Mouse (Mus musculus) heart, embryonic 14.5 days (tissue): ENCODE data around the gene Slc39a11. TPM values are rescaled to one million over a fixed set of nuclear protein-coding genes. Genes with fewer than 3 reads are reported as not detected.

Experiments
- ATAC-seq: fragments of 200-750 bp; cut with Nextera tagmentation; 2 replicates; pipeline ENCODE4 v1.8.0; 2017; ENCODE audit warnings: low read depth, moderate TSS enrichment; ENCODE audit not compliant: insufficient number of reproducible peaks, insufficient read depth, low FRiP score
- H3K27ac ChIP-seq, 2 experiments: fragments of 200-500 bp in 1 of 2; fragments of 300-500 bp in 1 of 2; sonication (generic) in 1 of 2; replicated peaks in 1 of 2; 2 replicates each; pipeline ENCODE4 v1.5.1; 2012 to 2014; ENCODE audit warnings: low read depth in 2 of 2, low read length in 2 of 2, control low read depth in 1 of 2, mild to moderate bottlenecking in 1 of 2, mixed read lengths in 1 of 2; ENCODE audit not compliant: control insufficient read depth in 1 of 2, insufficient read depth in 1 of 2
- H3K27me3 ChIP-seq: fragments of 300-500 bp; sonication (generic); 2 replicates; pipeline ENCODE4 v1.6.1; 2014; ENCODE audit warnings: mild to moderate bottlenecking, low read length, control low read depth; ENCODE audit not compliant: control insufficient read depth, insufficient read depth
- H3K36me3 ChIP-seq: fragments of 300-500 bp; sonication (generic); 2 replicates; pipeline ENCODE4 v1.6.1; 2014; ENCODE audit warnings: mild to moderate bottlenecking, control low read depth, low read length, mixed read lengths; ENCODE audit not compliant: control insufficient read depth, insufficient read depth
- H3K4me1 ChIP-seq, 2 experiments: fragments of 200-500 bp in 1 of 2; fragments of 300-500 bp in 1 of 2; sonication (generic) in 1 of 2; 2 replicates each; pipeline ENCODE4 v1.6.1; 2012 to 2014; ENCODE audit warnings: low read length in 2 of 2, control low read depth in 1 of 2, mixed read lengths in 1 of 2; ENCODE audit not compliant: control insufficient read depth in 2 of 2, insufficient read depth in 2 of 2
- H3K4me2 ChIP-seq: fragments of 300-500 bp; sonication (generic); 2 replicates; pipeline ENCODE4 v1.6.1; 2014; ENCODE audit warnings: mild to moderate bottlenecking, low read length
- H3K4me3 ChIP-seq, 2 experiments: fragments of 200-500 bp in 1 of 2; fragments of 300-500 bp in 1 of 2; sonication (generic) in 1 of 2; 2 replicates each; pipeline ENCODE4 v1.5.1; 2012 to 2014; ENCODE audit warnings: low read length in 2 of 2, mild to moderate bottlenecking in 2 of 2, control low read depth in 1 of 2, low read depth in 1 of 2, moderate library complexity in 1 of 2; ENCODE audit not compliant: control insufficient read depth in 1 of 2, insufficient read depth in 1 of 2
- H3K9ac ChIP-seq: fragments of 300-500 bp; sonication (generic); 2 replicates; pipeline ENCODE4 v1.6.1; 2014; ENCODE audit warnings: mild to moderate bottlenecking, low read length
- H3K9me3 ChIP-seq: fragments of 300-500 bp; sonication (generic); 2 replicates; pipeline ENCODE4 v1.6.1; 2016; ENCODE audit warnings: low read length, control low read depth; ENCODE audit not compliant: control insufficient read depth
- WGBS: fragments of 180-500 bp; shearing (Covaris S2); extraction: QIAGEN DNeasy Blood & Tissue Kit; methylation state at CpG from one replicate; pipeline ENCODE4 v1.1.7; 2014; 5-methylcytosine and 5-hydroxymethylcytosine counted together
- polyA plus RNA-seq: library from polyadenylated mRNA; unstranded; fragments of >200 nt; fragmentation: Nextera tagmentation; extraction: Ambion mirVana; gene quantifications from 2 replicates; pipeline ENCODE4 v1.2.1, GENCODE M21; 2014

The Slc39a11 gene
- polyA plus RNA-seq, 1 experiment from 2014 or later = 13.6 TPM

DNA sequence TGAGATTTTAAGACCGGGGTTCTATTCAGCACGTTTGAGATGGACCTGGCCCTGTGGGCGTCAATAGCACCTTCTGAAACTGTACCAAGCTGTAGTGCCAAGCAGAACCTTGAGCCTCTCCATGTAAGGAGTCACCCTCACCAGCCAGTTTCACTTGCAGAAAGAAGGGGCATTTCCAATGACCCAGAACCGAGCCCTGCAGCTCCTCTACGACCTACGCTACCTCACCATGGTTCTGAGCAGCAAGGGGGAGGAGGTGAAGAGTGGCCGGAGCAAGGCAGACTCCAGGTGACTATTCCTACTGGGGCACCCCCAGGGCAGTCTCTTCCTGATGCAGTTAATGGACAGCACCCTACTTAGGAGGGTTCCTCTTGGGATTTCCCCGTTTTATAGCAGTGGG lies 8.4 kb upstream of the Slc39a11 start:
- 86% methylated on average over 8 of the region's 8 CpGs for WGBS
- no peak overlapping the region for H3K9ac ChIP-seq
- H3K27me3 ChIP-seq = no peaks in the 10 kb centered on the region
- H3K4me2 ChIP-seq = no peak overlapping the region
- no peaks in the 10 kb centered on the region for H3K4me1 ChIP-seq
- H3K4me3 ChIP-seq = no peak overlapping the region
- H3K9me3 ChIP-seq = no peaks in the 10 kb centered on the region
- no peak for ATAC-seq
- H3K36me3 ChIP-seq = peaks cover 100% of the 10 kb centered on the region
- H3K27ac ChIP-seq = no peak overlapping the region

DNA sequence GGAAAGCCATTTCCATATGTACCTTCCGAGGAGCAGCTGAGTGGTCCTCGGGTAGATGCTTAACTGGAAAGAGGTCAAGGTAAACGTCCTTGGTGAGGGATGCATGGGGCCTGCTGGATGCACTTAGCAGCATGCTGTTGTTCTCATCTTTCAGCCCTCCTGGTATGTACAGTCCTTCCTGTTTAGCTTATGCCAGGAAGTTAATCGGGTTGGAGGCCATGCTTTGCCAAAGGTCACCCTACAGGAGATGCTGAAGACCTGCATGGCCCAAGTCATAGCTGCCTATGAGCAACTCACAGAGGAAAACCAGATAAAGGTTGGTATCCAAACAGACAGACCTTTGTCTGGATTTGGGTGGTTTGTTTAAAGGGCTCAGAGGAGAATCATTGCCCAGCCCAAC lies 7.3 kb upstream of the Slc39a11 start:
- Histone ChIP-seq H3K4me2 (no peak overlapping the region), H3K9ac (no peak overlapping the region), H3K9me3 (no peaks in the 10 kb centered on the region), H3K36me3 (peaks cover 100% of the 10 kb centered on the region), H3K27ac (no peak overlapping the region), H3K4me1 (no peaks in the 10 kb centered on the region), H3K4me3 (no peak overlapping the region), H3K27me3 (no peaks in the 10 kb centered on the region)
- 65% methylated on average over 4 of the region's 4 CpGs for WGBS
- no peak for ATAC-seq

DNA sequence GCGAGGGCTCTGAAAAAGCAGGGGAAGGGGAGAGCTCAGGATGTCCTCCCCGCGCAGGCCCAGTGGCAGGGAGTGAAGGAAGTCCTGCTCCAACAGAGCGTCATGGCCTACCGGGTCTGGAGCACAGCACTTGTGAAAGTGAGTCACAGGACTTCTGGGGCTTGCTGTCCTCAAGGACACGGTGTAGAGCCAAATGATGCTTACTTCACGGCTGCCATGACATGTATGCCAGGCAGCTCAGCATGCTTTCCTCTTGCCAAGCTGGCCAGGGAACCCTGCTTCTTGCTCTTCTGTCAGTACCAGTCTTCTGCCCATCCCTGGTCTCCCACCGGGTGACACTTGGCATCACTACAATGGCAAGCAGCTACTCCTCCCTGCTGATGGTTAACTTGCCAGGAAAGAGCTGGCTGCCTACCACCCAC lies 6.6 kb upstream of the Slc39a11 start:
- WGBS = 85% methylated on average over 8 of the region's 8 CpGs
- no peak for ATAC-seq

DNA sequence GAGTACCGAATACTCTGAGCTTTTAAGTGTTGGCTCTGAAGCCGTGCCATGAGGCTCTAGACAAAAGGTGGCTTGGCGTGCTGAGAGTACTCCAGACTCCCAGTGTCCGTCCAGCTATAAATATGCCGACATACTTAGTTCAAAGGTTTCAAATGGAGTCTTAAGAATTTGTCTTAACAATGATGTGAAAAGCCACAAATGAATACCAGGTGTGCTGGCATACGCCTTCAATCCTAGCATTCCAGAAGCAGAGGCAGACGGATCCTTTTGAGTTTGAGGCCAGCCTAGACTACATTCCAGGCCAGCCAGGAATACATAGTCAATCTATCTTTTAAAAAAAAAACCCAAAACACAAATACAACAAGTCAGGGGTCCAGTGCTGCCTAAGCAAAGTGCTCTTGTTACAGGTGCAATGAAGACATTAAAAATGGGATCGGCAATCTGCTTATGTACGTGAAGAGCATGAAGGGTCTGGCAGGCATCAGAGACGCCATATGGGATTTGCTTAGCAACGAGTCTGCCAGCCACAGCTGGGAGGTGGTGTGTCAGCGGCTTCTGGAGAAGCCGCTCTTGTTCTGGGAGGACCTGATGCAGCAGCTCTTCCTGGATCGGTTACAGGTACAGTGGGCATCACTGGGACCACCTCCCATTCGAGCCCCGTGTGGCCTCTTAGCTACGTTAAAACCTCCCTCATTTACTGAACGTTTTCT lies 4.8 kb upstream of the Slc39a11 start:
- Histone ChIP-seq H3K27me3 (no peaks in the 10 kb centered on the region), H3K4me3 (no peak overlapping the region), H3K36me3 (peaks cover 79% of the 10 kb centered on the region), H3K9ac (no peak overlapping the region), H3K9me3 (no peaks in the 10 kb centered on the region), H3K4me1 (peaks cover 0 to 9% of the 10 kb centered on the region in 2 experiments; a peak in 2 of 4 replicates), H3K27ac (no peak overlapping the region), H3K4me2 (no peak overlapping the region)
- ATAC-seq = no peak
- 81% methylated on average over 18 of the region's 18 CpGs for WGBS

More for the DNA sequence above, 6.6 kb upstream of the Slc39a11 start:
- Histone ChIP-seq H3K4me2 (no peak overlapping the region), H3K36me3 (peaks cover 97% of the 10 kb centered on the region), H3K4me3 (no peak overlapping the region), H3K9me3 (no peaks in the 10 kb centered on the region), H3K27ac (no peak overlapping the region), H3K4me1 (no peaks in the 10 kb centered on the region), H3K27me3 (no peaks in the 10 kb centered on the region), H3K9ac (no peak overlapping the region)

DNA sequence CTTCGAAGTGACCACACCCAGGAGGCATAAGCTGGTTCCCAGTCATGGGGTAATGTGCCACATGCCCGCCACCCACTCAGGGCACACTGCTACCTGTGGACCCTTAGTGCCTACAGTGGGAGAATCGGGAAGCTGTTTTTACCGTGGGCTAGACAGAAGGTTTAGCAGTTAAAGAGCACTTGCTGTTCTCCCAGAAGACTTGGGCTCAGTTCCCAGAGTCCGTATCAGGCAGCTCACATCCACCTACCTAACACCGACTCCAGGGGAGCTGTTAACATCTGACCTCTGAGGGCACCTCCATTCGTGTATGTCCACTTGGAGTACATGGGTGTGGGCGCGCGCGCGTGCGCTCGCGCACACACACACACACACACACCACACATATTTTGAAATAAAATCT lies 4.2 kb upstream of the Slc39a11 start:
- no peak for ATAC-seq
- WGBS = 92% methylated on average over 15 of the region's 15 CpGs
- Histone ChIP-seq H3K36me3 (peaks cover 73% of the 10 kb centered on the region), H3K27ac (no peak overlapping the region), H3K4me2 (no peak overlapping the region), H3K9me3 (no peaks in the 10 kb centered on the region), H3K9ac (no peak overlapping the region), H3K4me3 (no peak overlapping the region), H3K4me1 (peaks cover 0 to 9% of the 10 kb centered on the region in 2 experiments; a peak in 2 of 4 replicates), H3K27me3 (no peaks in the 10 kb centered on the region)

DNA sequence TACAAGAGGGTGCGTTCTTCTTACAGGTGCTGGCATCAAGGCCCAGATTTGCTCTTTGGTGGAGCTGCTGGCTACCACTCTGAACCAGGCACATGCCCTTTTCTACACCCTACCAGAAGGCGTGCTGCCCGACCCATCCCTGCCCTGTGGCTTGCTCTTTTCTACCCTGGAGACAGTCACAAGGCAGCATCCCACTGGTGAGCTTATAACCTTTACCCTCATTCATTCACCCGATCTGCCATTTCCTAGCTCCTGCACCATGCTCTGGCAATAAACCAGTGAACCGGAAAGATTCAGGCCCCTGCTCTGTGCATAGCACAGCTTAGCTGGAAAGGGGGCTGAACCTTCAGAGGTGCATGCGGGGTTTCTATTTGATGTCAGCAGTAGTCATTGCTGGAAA lies 2.6 kb upstream of the Slc39a11 start:
- Histone ChIP-seq H3K9me3 (no peaks in the 10 kb centered on the region), H3K4me2 (no peak overlapping the region), H3K36me3 (peaks cover 57% of the 10 kb centered on the region), H3K27ac (no peak overlapping the region), H3K4me1 (peaks cover 4 to 14% of the 10 kb centered on the region in 2 experiments), H3K27me3 (no peaks in the 10 kb centered on the region), H3K4me3 (no peak overlapping the region), H3K9ac (no peak overlapping the region)
- WGBS = 94% methylated on average over 6 of the region's 6 CpGs
- ATAC-seq = no peak

DNA sequence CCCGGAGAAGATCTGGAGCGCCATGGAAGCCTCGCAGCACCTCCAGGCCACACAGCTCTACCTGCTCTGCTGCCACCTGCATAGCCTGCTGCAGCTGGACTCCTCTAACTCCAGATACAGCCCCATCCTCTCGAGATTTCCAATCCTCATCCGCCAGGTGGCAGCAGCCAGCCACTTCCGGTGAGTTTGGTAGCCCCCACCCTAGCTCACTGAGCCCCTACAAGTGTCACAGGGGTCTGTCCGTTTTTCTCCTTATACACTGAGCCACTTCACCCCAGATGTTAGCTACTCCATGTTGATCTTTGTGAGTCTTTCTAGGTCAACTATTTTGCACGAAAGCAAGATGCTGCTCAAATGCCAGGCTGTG lies 2.0 kb upstream of the Slc39a11 start:
- Histone ChIP-seq H3K4me2 (no peak overlapping the region), H3K4me3 (no peak overlapping the region), H3K27ac (no peak overlapping the region), H3K4me1 (peaks cover 4 to 14% of the 10 kb centered on the region in 2 experiments), H3K27me3 (no peaks in the 10 kb centered on the region), H3K9ac (no peak overlapping the region), H3K36me3 (peaks cover 51% of the 10 kb centered on the region), H3K9me3 (no peaks in the 10 kb centered on the region)
- 55% methylated on average over 8 of the region's 8 CpGs for WGBS
- no peak for ATAC-seq
